Mouse (Mus musculus) adrenal gland, postnatal 10 days (tissue): ENCODE data around the gene Qsox2. TPM values are rescaled to one million over a fixed set of nuclear protein-coding genes. Genes with fewer than 3 reads are reported as not detected.

ENCODE experiments used
- DNase-seq: peaks from one replicate; pipeline ENCODE4 v3.0.0; 2021; ENCODE audit warnings: mixed read lengths
- long read RNA-seq, 2 experiments: library from polyadenylated mRNA; stranded (forward); transcript quantifications; one replicate each; pipeline ENCODE4 v2.0.0; 2021
- total RNA-seq, 2 experiments: library from RNA; stranded (reverse); gene quantifications; 2 replicates each; pipeline ENCODE4 v1.2.3; 2021

Gene Qsox2
- total RNA-seq: 10 to 100 TPM; 17.6 to 18.2 TPM
- long read RNA-seq, experiment 1, transcript Qsox2-201 (13 exons, 2,559 nt): major isoform, 5 of 24 reads
- long read RNA-seq, experiment 1, partial matches to known transcripts: 14 of 24 reads
- long read RNA-seq, experiment 1, other reads (novel, unspliced or antisense): 5 of 24 reads
- long read RNA-seq, experiment 2, partial matches to known transcripts: 9 of 11 reads
- long read RNA-seq, experiment 2, other reads (novel, unspliced or antisense): 1 of 11 reads

- DNase-seq: peak; percentile 97
Measured at GRCm38 (mm10) chr2:26237290-26237782, at the start of gene Qsox2. TSS of gene Qsox2 (minus strand) at chr2:26237525.

- no peak for DNase-seq
Measured at GRCm38 (mm10) chr2:26286391-26286790, 49.1 kb upstream of the Qsox2 start.

DNA sequence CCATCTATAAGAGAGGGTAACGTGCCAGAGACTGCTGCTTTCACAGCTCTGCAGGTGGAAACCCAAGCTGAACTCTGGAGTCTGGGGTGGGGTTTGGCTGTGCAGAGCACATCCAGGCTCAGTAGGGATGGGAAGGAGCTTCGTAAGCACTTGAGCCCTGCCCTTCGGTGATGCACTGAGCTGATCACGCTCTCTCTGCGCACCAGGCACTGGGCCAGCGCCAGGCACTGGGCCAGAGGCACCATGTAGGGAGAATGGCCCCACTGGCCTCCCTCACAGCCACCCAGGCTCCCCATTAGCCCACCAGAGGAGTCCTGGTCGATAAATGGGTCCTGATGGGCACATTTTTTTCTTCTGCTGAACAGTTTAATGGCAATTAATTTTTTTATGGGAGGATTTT lies 48.5 kb upstream of the Qsox2 start:
- DNase-seq: peak; percentile 56

GRCm38 (mm10) chr2:26280594-26280993 lies 43.3 kb upstream of the Qsox2 start:
- DNase-seq: peak; percentile 24

GRCm38 (mm10) chr2:26279712-26280111 lies 42.4 kb upstream of the Qsox2 start:
- DNase-seq: no peak

GRCm38 (mm10) chr2:26273611-26274010 lies 36.3 kb upstream of the Qsox2 start:
- DNase-seq: peak; percentile 76

DNA sequence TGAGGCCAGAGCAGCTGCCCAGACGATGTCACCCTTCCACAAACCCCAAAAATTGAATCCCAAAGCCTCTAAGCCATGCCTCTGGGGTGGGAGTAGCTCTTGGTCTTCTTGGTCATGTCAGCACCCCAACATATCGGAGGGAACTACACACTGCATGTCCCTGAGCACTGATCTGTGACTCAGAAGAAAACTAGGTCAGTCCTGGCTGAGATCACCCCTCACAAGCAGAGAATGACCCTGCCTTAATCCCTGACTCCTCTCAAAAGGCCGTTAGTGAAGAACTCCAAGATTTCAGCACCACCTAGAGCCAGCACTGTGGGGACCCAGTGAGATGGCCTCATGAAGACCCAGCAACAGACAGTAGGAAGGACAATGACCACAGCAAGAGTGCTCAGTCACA lies 30.9 kb upstream of the Qsox2 start:
- peak; percentile 27 for DNase-seq

DNA sequence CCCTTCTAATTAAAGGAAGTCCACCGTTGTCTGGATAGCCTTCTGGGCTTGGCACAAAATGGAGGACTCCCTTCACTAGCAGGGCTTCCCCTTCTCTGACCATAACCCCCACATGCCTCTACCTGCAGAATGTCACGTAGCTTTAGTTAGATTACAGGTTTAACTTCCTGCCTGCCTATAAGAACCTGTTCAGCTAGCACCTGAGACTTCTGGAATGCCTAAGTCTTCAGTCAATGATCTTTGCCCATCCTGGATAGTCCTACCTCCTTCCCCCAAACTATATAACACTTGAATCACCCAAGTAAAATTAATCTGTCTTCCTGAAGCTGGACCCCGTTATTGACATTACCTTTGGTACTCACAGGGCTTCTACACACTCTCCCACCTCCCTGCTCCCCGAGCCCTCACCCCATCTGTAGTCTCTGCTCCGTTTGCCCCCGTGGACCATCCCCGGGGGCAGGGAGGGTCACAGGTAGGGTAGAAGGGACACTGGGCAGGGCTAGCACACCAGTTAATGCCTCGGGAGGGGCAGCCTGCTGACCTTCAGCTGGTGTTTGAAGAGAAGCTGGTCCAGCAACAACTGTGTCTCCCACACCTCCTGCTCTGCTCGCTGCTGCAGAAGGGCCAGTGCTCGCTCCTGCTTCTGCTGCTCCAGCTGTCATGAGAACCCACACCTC lies 28.9 kb upstream of the Qsox2 start:
- no peak for DNase-seq

- DNase-seq: peak; percentile 18
Measured at GRCm38 (mm10) chr2:26265095-26265494, 27.8 kb upstream of the Qsox2 start.

DNA sequence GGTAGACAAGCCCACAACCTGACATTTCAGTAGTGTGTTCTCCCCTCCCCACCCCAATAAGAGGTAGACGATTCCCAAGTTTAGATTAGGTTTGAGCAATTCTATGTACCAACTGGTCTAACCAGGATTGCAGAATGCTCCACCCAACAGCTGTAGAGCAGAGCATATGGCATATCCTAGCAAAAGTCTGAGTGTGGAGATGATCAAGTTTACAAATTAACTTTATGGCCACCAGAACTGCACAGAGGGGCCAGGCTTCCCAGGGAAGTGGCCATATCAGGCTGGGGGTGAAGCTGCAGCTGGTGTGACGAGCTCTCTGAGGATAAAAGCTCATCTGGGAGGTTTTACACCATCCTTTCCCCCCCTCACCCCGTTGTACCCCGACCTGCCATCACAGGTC lies 27.3 kb upstream of the Qsox2 start:
- DNase-seq: no peak

DNA sequence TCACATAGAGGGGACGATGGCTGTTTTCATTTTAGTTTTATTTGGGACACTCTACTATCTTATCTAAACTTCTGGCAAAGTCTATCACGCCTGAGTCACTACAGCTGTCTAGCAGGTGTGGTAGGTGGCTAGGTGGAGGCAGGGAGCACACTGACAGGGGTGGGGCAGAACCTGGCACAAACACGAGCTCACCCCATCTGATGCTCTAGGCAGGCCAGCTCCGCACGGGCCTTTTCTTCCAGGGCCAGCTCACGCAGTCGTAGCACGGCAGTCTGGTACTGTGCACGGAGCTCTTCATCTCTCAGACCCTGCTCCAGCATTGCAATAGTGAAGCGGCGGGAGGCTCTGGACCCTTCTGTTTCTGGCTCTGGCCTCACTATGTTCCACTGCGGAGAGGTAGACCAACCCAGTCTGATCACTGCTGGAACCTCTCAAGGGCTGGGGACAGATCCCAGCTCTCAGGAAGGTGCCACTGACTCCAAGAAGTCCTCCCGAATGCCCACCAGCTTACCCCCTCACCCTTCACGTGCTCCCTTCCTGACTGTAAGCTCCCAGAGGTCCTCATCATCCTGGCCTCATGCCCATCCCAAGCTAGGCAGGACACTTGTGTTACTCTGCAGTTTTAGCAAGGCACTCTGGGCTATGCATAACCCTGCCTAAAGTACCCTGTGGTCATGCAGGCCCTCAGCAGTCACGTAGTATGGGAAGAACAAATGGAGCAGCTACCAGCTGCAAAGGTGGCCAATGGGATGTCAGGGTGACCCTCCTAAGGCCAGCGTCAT lies 20.2 kb upstream of the Qsox2 start:
- no peak for DNase-seq

- DNase-seq: no peak
Measured at GRCm38 (mm10) chr2:26254816-26255215, 17.5 kb upstream of the Qsox2 start.

GRCm38 (mm10) chr2:26252514-26253206 lies 15.3 kb upstream of the Qsox2 start:
- DNase-seq: no peak

GRCm38 (mm10) chr2:26247531-26247930 lies 10.2 kb upstream of the Qsox2 start:
- DNase-seq: peak; percentile 18

GRCm38 (mm10) chr2:26240841-26241240 lies 3.5 kb upstream of the Qsox2 start:
- no peak for DNase-seq

GRCm38 (mm10) chr2:26240330-26240729 lies 3.0 kb upstream of the Qsox2 start:
- peak; percentile 24 for DNase-seq

- DNase-seq: no peak
Measured at GRCm38 (mm10) chr2:26236681-26237289, 540 bp downstream of the Qsox2 start.

- no peak for DNase-seq
Measured at GRCm38 (mm10) chr2:26234771-26235170, 2.6 kb downstream of the Qsox2 start.

DNA sequence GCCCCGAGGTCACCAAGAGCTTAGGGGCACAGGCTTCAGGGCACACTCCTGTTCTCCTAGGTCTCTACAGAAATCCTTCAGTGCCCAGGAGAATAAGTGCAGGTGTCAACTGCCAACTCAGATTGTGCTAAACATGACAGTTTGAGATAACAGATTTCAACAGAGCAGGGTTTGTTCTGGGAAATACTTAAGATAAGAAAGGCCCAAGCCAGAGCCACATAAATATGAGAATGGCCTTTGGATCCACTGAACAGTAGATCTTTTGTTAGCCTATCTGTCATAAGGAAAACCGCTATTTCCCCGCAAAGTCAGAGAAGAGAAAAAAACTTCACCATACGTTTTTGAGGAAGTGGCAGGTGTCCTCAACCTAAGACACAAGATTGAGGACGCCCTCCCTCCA lies 3.1 kb downstream of the Qsox2 start:
- no peak for DNase-seq

GRCm38 (mm10) chr2:26231366-26231765 lies 6.0 kb downstream of the Qsox2 start:
- DNase-seq: no peak

- DNase-seq: no peak
Measured at GRCm38 (mm10) chr2:26230253-26230652, 7.1 kb downstream of the Qsox2 start.

DNA sequence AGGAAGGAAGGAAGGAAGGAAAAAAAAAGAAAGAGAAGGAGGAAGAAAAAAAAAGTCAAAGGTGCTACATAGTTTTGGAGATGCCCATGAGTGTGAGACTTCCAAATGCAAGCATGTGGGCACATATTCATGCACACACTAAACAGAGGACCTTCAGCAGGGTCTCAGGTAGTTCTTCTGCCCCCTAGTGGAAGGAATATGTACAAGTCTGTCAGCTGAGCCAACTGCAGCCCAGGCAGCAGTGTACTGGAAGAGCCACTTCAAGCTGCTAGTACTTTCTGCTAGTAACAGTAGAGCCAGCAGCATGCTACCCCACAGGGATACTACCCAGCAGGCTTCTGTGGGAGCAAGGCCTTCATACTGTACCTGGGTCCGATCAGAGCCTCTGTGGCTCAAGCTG lies 9.5 kb downstream of the Qsox2 start:
- peak; percentile 52 for DNase-seq
